Mouse (Mus musculus) thymus, postnatal 0 days (tissue): ENCODE measurements around the gene Zfp111. TPM values are rescaled to one million over a fixed set of nuclear protein-coding genes. Genes with fewer than 3 reads are reported as not detected.

Experiments
- DNase-seq: peaks from one replicate; pipeline ENCODE4 v3.0.0-alpha.2; 2015; ENCODE audit warnings: low spot score
- polyA plus RNA-seq: library from polyadenylated mRNA; unstranded; fragments of >200 nt; fragmentation: Nextera tagmentation; extraction: Ambion mirVana; gene quantifications from 2 replicates; pipeline ENCODE4 v1.2.1, GENCODE M21; 2015

Gene Zfp111
- polyA plus RNA-seq = 1.9 and 3.0 TPM in 2 replicates

- DNase-seq = no peak
These were observed at the start of gene Zfp111 for GRCm38 (mm10) chr7:24211343-24211742. Gene Zfp111, minus strand, starts transcription at chr7:24211443.

- no peak for DNase-seq
These were observed 48.7 kb upstream of the Zfp111 start for GRCm38 (mm10) chr7:24260000-24260312.

- no peak for DNase-seq
These were observed 48.2 kb upstream of the Zfp111 start for GRCm38 (mm10) chr7:24259306-24259999.

GRCm38 (mm10) chr7:24254633-24255474, 43.6 kb upstream of the Zfp111 start, which contains the start of gene Zfp108:
Gene Zfp108, plus strand, starts transcription at chr7:24254794.
- peak; percentile 72 for DNase-seq

- no peak for DNase-seq
These were observed 42.8 kb upstream of the Zfp111 start for GRCm38 (mm10) chr7:24253779-24254615.

GRCm38 (mm10) chr7:24237040-24237791, 26.0 kb upstream of the Zfp111 start, which contains the start of gene Zfp109:
Gene Zfp109, minus strand, starts transcription at chr7:24237560.
- peak; percentile 58 for DNase-seq

GRCm38 (mm10) chr7:24210296-24210695, 947 bp downstream of the Zfp111 start:
- no peak for DNase-seq

GRCm38 (mm10) chr7:24208282-24208886, 2.9 kb downstream of the Zfp111 start:
- no peak for DNase-seq

- peak; percentile 14 for DNase-seq
These were observed 3.6 kb downstream of the Zfp111 start for GRCm38 (mm10) chr7:24207488-24208261.

- DNase-seq = no peak
These were observed 14.3 kb downstream of the Zfp111 start for GRCm38 (mm10) chr7:24196961-24197360.

GRCm38 (mm10) chr7:24193157-24193556, 18.1 kb downstream of the Zfp111 start:
- DNase-seq = no peak

- DNase-seq = no peak
These were observed 19.9 kb downstream of the Zfp111 start for GRCm38 (mm10) chr7:24191361-24191760.

GRCm38 (mm10) chr7:24189571-24189944, 21.7 kb downstream of the Zfp111 start:
- no peak for DNase-seq

- no peak for DNase-seq
These were observed 22.2 kb downstream of the Zfp111 start for GRCm38 (mm10) chr7:24188901-24189570.

- DNase-seq = no peak
These were observed 23.6 kb downstream of the Zfp111 start for GRCm38 (mm10) chr7:24187611-24188010.

- no peak for DNase-seq
These were observed 35.9 kb downstream of the Zfp111 start for GRCm38 (mm10) chr7:24175337-24175711.

- peak; percentile 45 for DNase-seq
These were observed 36.5 kb downstream of the Zfp111 start, which contains the start of gene Zfp114 for GRCm38 (mm10) chr7:24174618-24175336. Gene Zfp114, plus strand, starts transcription at chr7:24175060.

- no peak for DNase-seq
These were observed 39.1 kb downstream of the Zfp111 start for GRCm38 (mm10) chr7:24172191-24172590.
